Mouse (Mus musculus): ENCODE results near the gene Got2.
"Not testable (repeated sequence)": the region's sequence is repeated elsewhere in the genome, so short reads cannot be mapped to it uniquely, and the experiment has no call there.

The Got2 gene

GRCm38 (mm10) chr8:95871690-95872089 is 16.7 kb downstream of the Got2 start:
- no peak for DNase-seq (ENCODE audit: low read depth, low spot score)

- DNase-seq (ENCODE audit: low read depth, low spot score), result not testable (repeated sequence)
Observed at GRCm38 (mm10) chr8:95864851-95865250, 23.5 kb downstream of the Got2 start.

- DNase-seq (ENCODE audit: low read depth, low spot score), result not testable (repeated sequence)
Observed at GRCm38 (mm10) chr8:95863761-95864440, 24.4 kb downstream of the Got2 start.

- no peak for DNase-seq (ENCODE audit: low read depth, low spot score)
Observed at GRCm38 (mm10) chr8:95854174-95854573, 34.2 kb downstream of the Got2 start.

- peak; percentile 86 for DNase-seq (ENCODE audit: low read depth, low spot score)
Observed at GRCm38 (mm10) chr8:95853102-95853843, 35.1 kb downstream of the Got2 start, which contains the start of gene Slc38a7. Gene Slc38a7, minus strand, starts transcription at chr8:95853539.

GRCm38 (mm10) chr8:95852290-95852689 is 36.1 kb downstream of the Got2 start:
- peak; percentile 13 for DNase-seq (ENCODE audit: low read depth, low spot score)

GRCm38 (mm10) chr8:95850326-95850725 is 38.0 kb downstream of the Got2 start:
- DNase-seq (ENCODE audit: low read depth, low spot score), result no peak

GRCm38 (mm10) chr8:95848734-95849464 is 39.4 kb downstream of the Got2 start:
- DNase-seq (ENCODE audit: low read depth, low spot score), result no peak

GRCm38 (mm10) chr8:95848061-95848551 is 40.2 kb downstream of the Got2 start:
- no peak for DNase-seq (ENCODE audit: low read depth, low spot score)

- DNase-seq (ENCODE audit: low read depth, low spot score), result no peak
Observed at GRCm38 (mm10) chr8:95845026-95845425, 43.3 kb downstream of the Got2 start.

GRCm38 (mm10) chr8:95843968-95844367 is 44.4 kb downstream of the Got2 start:
- DNase-seq (ENCODE audit: low read depth, low spot score), result no peak

GRCm38 (mm10) chr8:95841436-95841835 is 46.9 kb downstream of the Got2 start:
- DNase-seq (ENCODE audit: low read depth, low spot score), result no peak

- DNase-seq (ENCODE audit: low read depth, low spot score), result no peak
Observed at GRCm38 (mm10) chr8:95839289-95839688, 49.1 kb downstream of the Got2 start.

GRCm38 (mm10) chr8:95837266-95837665 is 51.1 kb downstream of the Got2 start:
- no peak for DNase-seq (ENCODE audit: low read depth, low spot score)

GRCm38 (mm10) chr8:95835891-95836290 is 52.5 kb downstream of the Got2 start:
- no peak for DNase-seq (ENCODE audit: low read depth, low spot score)

- peak; percentile 7 for DNase-seq (ENCODE audit: low read depth, low spot score)
Observed at GRCm38 (mm10) chr8:95833435-95833984, 54.8 kb downstream of the Got2 start.

- DNase-seq (ENCODE audit: low read depth, low spot score), result peak; percentile 79
Observed at GRCm38 (mm10) chr8:95832603-95833434, 55.5 kb downstream of the Got2 start.

- no peak for DNase-seq (ENCODE audit: low read depth, low spot score)
Observed at GRCm38 (mm10) chr8:95830144-95830543, 58.2 kb downstream of the Got2 start.

GRCm38 (mm10) chr8:95825162-95825561 is 63.2 kb downstream of the Got2 start, which contains the start of gene Sap18b:
Gene Sap18b, plus strand, starts transcription at chr8:95825346.
- not testable (repeated sequence) for DNase-seq (ENCODE audit: low read depth, low spot score)

GRCm38 (mm10) chr8:95822699-95823098 is 65.6 kb downstream of the Got2 start:
- DNase-seq (ENCODE audit: low read depth, low spot score), result no peak

- no peak for DNase-seq (ENCODE audit: low read depth, low spot score)
Observed at GRCm38 (mm10) chr8:95822096-95822495, 66.3 kb downstream of the Got2 start.

Measured in CD4-positive helper T cell, adult 2 months (primary cell).